Mouse (Mus musculus) spleen, adult 12 weeks (tissue): ENCODE data around the gene Tmem221.
"Not testable (repeated sequence)": the region's sequence is repeated elsewhere in the genome, so short reads cannot be mapped to it uniquely, and the experiment has no call there.

Experiments used
- DNase-seq: peaks from one replicate; pipeline ENCODE4 v3.0.0; 2022; ENCODE audit warnings: low spot score

Tmem221 gene

GRCm38 (mm10) chr8:71547590-71547989 lies 11.1 kb downstream of the Tmem221 start:
- DNase-seq, result no peak

DNA sequence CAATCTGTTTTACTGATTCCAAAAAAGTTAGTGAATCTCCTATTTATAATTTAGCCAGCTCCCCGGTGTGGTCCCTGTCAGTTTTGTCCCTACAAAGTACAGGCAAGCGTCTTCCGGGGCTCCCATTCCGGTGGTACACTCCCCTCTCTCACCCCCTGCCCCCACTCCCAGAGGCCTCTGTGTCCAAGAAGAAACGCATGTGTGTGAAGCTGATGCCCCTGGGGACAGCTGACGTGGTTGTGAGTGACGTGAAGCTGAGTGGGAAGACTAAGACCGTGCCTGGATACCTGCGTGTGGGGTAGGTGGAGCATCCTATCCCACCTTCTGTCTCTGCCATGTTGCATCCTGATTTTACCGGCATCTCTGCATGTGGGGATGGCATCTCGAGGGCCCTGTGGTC lies 13.6 kb downstream of the Tmem221 start:
- DNase-seq, result no peak

- no peak for DNase-seq
Observed at GRCm38 (mm10) chr8:71543755-71544154, 14.9 kb downstream of the Tmem221 start.

DNA sequence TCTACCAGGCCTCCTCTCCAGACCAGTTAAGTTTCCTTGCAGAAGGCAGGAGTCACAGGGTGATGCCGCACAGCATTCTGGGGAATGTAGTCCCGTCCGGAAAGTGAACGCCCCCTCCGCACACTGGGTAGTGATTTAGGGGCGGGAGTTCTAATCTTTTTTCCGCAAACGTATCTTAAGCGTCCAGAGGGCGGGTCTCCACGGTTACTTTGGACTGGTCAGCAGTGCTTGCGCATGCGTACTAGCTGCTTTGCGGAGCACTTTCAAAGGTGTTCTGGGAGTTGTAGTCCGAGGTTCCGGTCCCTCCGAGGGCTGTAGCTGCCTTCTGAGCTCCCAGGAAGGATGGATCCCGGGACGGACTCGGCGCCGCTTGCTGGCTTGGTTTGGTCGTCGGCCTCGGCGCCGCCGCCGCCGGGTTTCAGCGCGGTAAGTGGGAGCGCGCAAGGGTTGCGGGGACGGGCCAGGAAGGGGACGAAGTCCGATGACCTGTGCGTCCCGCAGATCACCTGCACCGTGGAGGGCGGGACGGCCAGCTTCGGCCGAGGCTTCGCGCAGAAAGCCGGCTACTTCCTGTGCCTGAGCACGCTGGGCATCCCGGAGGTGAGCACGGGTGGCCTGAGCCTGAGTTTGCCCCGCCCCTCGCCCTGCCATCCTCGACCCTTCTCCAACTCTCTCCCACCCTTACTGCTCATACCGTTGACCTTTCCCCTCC lies 15.9 kb downstream of the Tmem221 start, which contains the start of gene Mvb12a:
TSS of gene Mvb12a (plus strand) at position 291 of the 712 bp plus-strand sequence.
- DNase-seq, result peak; percentile 86

GRCm38 (mm10) chr8:71537028-71537867 lies 21.4 kb downstream of the Tmem221 start, which contains the start of gene Bst2:
Gene Bst2, minus strand, starts transcription at chr8:71537456.
- DNase-seq, result peak; percentile 86

- no peak for DNase-seq
Observed at GRCm38 (mm10) chr8:71535663-71536062, 23.0 kb downstream of the Tmem221 start.

GRCm38 (mm10) chr8:71534263-71534810 lies 24.3 kb downstream of the Tmem221 start:
- no peak for DNase-seq

DNA sequence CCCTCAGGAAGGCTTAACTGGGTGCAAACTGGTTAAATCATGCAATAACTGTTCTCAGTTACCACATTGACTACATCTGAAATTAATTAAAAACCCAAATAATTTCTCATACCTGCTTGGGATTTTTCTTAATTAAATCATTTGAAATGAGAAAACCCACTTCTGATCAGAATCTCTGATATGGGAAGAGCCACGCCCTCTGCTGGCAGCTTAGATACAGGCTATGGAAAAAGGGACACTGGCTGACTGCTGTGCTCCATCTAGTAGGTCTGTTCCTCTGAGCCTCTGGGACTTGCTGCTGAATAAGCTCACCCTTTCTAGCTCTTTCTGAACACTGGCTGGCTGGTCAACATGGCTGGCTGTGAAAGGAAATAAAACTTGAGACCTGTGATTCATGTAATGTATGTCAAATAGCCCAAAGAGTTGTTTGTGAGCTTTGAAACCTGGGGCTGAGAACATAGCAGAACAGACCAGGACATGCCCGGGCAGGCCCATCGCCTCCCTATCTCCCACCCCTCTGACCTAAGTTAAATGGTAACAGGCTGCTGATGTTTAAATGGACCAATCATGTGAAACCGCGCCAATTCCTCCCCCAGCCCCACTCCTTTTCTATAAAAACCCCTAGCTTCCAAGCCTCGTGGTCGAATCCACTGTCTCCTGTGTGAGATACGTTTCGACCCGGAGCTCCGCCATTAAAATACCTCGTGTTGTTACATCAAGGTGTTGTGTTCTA lies 27.8 kb downstream of the Tmem221 start:
- DNase-seq, result not testable (repeated sequence)

DNA sequence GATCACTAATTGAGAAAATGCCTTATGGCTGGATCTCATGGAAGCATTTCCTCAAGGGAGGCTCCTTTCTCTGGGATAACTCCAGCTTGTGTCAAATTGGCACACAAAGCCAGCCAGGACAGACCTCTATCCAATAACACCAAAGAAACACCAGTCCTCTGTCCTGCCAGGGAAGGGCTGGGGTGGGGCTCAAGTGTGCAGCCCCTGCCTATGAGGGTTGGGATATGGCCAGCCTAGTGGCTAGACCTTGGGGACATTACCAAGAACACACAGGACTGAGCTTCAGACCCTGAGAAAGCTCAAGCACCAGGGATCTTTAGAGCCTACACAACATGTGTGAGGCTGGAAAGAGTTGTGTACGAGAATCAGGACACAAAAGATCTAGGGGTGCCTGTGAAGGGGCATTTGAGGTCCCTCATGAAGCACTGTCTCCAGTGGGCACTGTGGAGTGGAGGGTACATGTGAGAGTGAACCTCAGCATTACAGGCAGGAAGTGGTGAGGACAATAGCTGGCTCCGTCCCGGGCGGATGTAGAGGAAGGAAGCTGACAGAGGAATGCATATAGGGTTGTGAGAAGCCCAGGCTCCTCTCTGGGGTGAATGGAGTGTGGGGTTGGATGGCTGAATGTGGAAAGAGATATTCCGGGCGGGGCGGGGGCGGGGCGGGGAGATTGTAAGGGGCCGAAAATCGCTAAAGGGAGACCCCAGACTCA lies 30.2 kb downstream of the Tmem221 start:
- no peak for DNase-seq

GRCm38 (mm10) chr8:71527162-71527870 lies 31.4 kb downstream of the Tmem221 start:
- no peak for DNase-seq

DNA sequence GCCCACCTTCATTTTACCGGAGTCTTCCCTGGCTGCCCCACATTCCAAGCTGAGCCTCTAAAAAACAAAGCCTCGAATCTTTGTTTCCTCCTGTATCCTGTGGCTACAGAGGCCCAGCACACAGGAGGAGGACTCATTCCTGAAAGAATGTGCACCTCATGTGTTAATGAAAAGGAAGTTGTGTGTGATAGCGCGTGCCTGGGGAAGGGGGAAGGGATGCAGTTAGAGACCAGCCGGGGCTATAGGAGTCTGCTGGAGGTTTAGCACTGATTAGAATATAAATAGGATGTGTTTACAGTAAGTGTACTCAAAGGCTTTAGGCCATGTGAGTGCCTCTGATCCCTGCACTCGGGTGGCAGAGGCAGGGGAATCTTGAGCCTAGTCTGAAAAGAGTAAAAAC lies 32.4 kb downstream of the Tmem221 start:
- DNase-seq, result no peak

DNA sequence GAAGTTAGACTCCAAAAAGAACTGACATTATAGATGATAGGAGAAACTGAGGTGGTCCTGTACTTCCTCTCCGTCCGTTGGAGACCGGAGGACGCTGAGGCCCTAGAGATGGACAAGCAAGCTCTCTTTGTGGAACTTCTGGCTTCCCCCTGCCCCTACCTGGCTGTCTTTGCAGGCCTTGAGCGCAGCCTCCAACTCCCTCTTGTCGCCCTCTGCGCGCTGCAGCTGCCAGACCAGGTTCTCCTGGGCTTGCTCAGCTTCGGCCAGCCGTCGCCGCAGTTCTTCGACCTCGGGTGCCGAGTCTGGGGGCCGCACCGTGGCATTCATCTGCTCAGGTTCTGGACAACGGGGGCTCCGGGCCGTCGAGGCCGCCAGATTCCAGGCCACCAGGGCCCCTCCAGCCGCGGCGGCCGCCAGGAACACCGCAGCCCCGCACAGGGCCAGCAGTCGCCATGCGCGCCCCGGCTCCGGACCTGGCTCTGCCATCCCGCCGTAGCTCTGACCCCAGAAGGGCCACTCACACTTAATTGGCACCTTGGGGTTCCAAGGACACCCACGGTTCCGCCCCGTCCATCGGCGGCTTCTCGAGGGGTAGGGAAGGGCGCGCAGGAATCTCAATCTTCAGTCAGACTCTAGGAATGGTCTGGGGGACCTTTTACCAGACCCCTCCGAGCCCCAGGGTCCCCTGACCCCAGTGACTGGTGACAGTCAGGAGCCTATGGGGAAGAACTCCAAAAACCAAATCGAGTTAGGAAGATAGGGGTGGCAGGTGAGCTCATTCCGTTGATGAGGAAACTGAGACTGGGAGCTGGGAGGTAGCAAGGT lies 33.2 kb downstream of the Tmem221 start, which contains the start of gene Ccdc194:
TSS of gene Ccdc194 (minus strand) at position 486 of the 825 bp plus-strand sequence.
- no peak for DNase-seq

- DNase-seq, result peak; percentile 80
Observed at GRCm38 (mm10) chr8:71521634-71522033, 37.0 kb downstream of the Tmem221 start.

DNA sequence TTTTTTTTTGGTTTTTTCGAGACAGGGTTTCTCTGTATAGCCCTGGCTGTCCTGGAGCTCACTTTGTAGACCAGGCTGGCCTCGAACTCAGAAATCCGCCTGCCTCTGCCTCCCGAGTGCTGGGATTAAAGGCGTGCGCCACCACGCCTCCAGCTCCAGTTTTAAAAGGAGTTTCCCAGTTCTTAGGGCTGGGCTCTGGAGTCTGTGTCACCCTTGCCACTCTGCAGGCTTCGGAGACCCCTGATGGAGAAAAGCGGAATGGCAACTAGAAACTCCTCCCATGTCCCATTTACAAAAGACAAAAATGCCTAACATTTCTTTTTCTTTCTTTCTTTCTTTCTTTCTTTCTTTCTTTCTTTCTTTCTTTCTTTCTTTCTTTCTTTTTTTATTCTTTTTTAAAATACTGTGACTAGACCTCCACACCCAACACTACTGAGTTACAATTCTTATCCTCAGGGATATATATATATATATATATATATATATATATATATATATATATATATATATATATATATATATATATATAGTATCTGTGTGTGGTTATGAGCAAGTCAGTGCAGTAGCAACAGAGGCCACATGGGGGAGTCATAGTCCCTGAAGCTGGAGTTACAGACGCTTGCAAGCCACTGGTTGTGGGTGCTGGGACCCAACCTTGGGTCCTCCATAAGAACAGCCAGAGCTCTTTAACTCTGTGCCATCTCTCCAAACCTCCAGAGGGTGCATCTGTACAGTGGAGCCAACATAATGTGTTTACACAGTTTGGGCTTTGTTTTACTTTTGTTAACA lies 39.4 kb downstream of the Tmem221 start:
- not testable (repeated sequence) for DNase-seq

DNA sequence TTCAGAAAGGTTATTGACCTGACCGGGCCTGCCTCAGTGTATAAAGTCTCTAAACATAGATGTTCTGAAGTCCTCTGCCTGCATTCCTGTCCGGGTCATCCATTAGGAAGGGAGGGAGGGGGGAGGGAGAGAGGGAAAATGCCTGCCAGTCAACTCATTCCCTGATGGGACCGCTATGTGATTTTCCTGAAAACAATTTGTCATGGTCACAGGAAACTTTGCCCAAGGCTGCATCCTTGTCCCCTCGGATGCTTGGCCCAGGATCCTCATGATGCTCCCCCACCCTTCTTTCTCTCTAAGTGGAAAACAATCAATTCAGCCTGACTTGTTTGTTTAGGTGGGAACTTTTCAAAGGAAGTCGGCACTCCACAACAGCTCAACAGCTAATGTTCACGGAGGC lies 41.9 kb downstream of the Tmem221 start:
- DNase-seq, result no peak

DNA sequence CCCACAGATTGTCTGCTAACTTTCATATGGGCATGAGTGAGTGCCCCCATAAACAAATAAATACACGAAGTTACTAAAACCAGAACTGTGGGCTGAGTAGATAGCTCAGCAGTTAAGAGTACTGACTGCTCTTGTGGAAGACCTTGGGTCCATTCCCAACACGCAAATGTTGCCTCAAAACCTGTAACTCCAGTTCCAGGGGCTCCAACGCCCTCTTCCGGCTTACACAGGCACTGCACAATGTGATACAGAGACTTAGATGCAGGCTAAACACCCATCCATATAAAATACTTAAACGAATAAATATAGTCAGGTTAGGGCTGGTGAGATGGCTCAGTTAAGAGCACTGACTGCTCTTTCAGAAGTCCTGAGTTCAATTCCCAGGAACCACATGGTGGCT lies 43.6 kb downstream of the Tmem221 start:
- no peak for DNase-seq

DNA sequence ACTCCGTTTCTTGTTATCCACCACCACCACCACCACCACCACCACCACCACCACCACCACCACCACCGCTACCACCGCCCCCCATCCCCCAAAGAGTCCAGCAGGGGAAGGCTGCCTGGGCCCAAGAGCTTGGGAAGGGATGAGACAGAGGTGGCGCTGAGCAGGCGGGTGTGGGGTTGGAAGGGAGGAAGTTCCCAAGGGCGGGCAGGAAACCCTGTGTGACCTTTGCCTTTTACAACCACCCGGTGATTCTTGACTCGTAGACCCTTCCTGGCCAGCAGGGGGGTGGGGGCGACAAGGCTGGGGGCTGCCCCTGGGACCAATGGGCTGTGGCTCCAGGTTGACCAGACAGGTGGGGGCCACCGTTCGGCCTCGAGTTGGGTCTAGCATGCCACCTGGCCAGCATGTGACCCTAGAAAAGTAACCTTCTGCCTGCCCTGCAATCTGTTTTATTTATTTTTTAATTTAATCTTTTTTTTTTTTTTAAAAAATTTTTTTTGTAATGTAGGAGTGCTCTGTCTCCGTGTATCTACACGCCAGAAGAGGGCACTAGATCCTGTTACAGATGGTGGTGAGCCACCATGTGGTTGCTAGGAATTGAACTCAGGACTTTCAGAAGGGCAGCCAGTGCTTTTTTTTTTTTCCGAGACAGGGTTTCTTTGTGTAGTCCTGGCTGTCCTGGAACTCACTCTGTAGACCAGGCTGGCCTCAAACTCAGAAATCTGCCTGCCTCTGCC lies 45.5 kb downstream of the Tmem221 start:
- DNase-seq, result no peak

- no peak for DNase-seq
Observed at GRCm38 (mm10) chr8:71511644-71512043, 47.0 kb downstream of the Tmem221 start, which contains the start of gene Plvap. Gene Plvap, minus strand, starts transcription at chr8:71511752.
